Mouse (Mus musculus) E14TG2a.4 (cell line): ENCODE data around the gene Slc35a5.

ENCODE experiments used
- CTCF ChIP-seq: conservative IDR thresholded peaks from 2 replicates; pipeline ENCODE4 v1.5.1; 2014; ENCODE audit warnings: low read length
- NANOG ChIP-seq: IDR thresholded peaks from 2 replicates; pipeline ENCODE4 v1.6.1; 2014; ENCODE audit warnings: borderline replicate concordance, low read length, mixed read lengths
- POU5F1 ChIP-seq: IDR thresholded peaks from 2 replicates; pipeline ENCODE4 v1.6.1; 2014; ENCODE audit warnings: low read length, borderline replicate concordance

GRCm38 (mm10) chr16:45159389-45159716 is 847 bp upstream of the Slc35a5 start:
- TF ChIP-seq CTCF (no peak), NANOG (no peak), POU5F1 (no peak)
